Mouse (Mus musculus): ENCODE data around the gene Eif3a.

Gene Eif3a

DNA sequence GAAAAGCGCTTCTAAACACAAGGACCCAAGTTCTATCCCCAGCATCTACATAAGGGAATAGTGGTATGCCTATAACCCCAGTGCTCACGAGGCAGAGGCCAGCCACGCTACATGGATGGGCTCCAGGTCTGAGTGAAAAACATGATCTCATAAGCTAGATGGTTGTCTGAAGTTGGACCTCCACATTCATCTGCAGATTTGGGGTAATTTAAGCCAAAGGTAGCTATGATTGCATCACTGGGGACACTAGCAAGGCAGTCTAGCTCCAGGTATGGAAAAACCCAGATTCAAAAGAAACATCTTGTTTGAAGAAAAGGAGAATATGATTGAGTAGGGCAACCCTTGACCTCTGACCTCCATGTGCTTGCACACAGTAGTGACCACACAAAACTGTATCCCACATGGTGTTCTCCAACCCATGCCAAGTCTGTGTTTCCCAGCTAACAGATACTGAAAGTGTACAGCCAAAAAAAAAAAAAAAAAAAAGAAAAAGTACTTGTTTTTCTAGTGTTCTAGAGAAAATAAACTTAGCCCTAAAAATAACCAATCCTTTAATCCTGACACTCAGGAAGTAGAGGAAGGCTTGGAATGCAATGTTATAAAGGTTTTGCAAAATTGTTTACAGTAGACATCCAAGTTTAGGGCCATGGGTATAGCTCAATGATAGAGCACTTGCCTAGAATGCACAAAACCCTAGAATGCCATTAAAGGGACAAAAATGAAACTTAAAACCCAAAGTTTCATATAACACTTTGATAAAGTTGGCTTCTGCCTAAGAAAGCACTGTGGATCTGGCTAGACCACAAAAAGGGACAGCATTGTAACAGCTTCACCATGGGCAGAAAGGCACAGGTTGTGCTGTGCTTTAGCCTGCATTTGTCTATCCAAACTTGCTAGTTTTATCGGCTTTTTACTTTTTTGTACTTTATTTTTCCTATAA, 31.3 kb downstream of the Eif3a start:
- in situ Hi-C loops (cut with MboI, MseI): no loop called here

DNA sequence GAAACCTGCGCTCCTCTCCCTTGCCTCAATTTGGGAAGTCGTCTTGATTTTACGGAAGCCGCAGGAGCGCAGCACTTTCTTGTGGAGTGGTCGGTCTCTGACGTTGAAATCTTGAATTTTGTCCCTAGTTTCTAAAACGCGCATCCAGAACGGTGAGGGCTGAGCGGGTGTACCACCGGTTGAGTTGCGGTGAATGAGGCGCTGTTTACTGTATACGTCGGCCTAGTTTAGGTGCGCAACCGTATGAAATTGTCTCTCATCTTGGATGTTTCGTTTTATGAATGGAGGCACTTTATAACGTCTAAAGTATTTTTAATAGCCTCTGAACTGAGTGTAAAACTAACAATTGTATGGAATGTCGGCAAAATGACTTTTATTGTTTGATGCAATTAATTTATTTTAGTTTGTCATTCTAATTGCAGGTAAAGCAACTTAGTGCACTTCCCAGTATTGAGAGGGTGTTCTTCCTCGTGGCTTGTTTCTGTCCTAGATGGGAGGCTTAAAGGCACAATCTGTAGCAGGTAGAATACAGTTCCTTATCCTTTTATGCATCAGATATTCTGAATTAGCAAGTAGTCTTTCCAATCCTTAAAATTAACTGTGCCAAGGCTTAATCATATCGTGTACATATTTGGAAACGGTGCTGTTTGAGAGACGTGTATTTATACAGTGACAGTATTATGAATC, 33.2 kb downstream of the Eif3a start:
- in situ Hi-C loops (cut with MboI, MseI): no loop called here

DNA sequence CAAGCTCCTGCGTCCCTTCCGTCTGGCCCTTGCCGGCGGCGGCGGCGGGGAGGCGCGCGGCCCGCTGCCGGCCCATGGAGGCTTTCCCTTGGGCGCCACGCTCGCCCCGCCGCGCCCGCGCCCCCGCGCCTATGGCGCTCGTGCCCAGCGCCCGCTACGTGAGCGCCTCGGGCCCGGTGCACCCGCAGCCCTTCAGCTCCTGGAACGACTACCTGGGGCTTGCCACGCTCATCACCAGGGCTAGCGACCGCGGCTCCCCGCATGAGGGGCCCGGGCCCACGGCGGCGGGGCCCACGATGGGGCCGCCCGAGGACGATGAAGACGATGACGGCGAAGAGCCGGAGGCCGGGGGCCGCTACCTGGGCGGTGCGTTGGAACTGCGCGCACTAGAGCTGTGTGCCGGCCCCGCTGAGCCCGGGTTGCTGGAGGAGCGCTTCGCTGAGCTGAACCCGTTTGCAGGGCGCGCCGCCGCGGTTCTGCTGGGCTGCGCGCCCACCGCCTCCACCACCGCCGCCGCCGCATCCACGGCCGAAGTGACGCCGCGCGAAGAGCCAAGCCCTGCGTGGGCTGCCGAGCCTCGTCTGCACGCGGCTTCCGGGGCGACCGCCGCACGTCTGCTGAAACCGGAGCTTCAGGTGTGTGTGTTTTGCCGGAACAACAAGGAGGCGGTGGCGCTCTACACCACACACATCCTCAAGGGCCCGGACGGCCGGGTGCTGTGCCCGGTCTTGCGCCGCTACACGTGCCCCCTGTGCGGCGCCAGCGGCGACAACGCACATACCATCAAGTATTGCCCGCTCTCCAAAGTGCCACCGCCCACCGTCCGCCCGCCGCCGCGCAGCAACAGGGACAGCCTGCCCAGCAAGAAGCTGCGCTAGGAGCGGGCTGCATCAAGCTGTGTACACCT, 34.0 kb downstream of the Eif3a start:
- in situ Hi-C loops (cut with MboI, MseI): no loop called here

DNA sequence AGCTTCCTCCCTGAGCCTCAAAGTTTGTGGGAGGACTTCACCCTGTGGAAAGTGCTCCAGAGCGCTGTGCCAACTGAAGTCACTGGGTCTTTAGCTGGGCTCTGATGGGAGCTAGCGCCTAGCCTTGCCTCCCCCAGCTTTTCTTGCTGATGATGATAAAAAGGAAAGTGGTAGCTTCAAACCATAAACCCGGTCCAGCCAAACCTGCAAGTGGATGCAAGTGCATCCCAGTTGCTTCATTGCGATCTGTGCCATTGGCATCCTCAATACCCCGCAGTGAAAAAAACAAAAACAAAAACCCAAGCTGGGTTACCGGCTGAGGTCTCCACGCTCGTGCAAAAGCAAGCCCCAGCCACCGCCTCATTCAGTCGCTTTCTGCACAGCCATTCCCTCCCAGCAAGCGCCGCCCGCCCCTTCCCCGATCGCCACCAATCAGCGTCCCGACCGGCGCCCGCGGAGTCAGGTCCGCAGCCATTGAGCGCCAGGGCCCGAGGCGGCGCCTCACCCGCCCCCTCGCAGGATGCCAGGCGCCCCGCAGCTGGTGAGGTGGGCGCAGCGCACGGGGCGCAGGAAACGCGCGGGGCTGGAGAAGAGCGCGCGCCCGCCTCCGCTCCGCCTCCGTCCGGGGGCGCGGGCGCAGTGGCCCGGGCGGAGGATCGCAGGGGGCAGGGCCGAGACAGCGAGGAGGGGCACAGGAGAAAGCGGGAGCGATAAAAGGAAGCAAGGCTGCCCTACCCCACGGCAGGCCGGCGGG, 34.8 kb downstream of the Eif3a start, which contains the start of gene Nanos1:
Gene Nanos1 (plus strand): TSS at position 550 of the 754 bp plus-strand sequence.
- in situ Hi-C loops (cut with MboI, MseI): no loop called here

DNA sequence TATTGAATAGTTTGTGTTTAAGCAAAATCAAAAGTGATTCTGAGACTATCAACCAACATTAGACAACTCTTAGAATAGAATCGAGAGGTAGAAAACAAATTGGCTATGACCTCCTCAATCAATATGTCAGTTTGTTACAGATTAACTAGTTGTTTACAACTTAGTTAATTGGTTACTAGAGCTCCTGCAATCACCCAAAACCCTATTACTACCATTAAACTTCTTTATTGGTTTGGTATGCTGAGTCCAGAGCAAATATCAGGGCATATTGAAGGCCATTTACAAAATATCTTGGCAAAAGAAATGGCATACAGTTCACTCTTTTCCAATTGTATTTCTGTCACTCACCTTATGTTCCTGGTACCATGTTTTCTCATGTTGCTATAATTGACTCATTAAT, 42.7 kb downstream of the Eif3a start:
- in situ Hi-C loops (cut with MboI, MseI): no loop called here

DNA sequence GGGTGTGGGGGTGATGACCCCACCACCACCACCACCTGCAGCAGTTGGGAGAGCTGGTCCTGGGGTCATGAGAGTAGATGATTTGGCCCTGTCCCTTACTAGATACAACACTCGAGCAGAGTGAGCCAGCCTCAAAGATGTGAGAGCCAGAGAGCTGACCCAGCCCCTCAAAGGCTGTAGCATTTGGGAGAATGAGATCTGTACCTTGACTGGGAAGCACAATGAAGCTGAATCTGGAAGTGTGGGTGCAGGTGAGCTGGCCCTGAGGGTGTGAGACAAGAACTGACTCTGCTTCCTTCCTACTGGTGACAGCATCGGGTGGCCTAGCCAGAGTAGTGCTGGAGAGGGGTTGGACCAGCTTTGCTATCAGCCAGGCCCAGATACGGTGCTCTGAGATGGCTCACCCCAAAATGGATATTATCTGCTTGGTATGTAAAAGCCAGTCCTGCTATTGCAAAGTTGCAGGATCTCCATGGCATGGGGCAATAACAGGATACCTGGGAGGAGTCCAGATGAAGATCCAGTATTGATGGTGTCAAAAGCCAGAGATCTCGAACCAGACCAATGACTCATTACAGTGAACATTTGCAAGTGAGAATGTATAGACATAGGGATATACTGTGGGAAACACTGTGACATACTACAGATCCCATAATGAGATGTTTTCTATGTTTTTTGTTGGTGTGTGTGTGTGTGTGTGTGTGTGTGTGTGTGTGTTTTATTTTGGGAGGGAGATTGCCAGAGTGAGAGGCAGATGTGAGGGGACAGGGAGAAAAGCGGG, 46.5 kb downstream of the Eif3a start:
- in situ Hi-C loops (cut with MboI, MseI): no loop called here

DNA sequence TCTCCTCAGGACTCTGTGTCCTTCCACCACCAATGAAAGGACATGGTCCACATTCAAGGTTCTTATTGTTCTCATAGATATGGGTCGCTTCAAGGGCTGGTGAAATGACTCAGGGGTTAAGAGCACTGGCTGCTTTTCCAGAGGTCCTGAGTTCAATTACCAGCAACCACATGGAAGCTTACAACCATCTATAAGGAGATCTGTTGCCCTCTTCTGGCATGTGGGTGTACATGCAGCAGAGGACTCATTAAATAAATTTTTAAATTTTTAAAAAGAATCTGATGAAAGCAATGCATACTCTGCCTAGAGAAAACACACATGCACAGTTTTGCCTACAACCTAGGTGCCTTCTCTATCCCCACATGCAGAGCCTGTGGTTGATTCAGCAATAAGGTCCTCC, 49.9 kb downstream of the Eif3a start:
- in situ Hi-C loops (cut with MboI, MseI): no loop called here

DNA sequence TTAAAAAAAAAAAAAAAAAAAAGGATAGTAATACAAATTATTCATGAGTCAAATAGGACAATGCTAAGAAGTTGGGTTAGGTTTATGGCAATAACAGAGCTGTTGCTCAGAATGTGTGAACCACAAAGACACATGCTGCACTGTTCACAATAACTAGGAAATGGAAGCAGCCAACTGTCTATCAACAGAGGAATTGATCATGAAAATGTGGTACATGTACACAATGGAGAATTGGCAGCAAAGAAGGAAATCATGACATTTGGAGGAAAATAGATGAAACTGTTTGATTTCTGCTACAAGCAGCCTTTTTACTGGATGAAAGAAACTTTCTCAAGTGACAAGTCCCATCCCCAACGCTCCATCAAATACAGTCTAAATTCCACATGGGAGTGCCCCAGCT, 58.5 kb downstream of the Eif3a start:
- in situ Hi-C loops (cut with MboI, MseI): no loop called here

DNA sequence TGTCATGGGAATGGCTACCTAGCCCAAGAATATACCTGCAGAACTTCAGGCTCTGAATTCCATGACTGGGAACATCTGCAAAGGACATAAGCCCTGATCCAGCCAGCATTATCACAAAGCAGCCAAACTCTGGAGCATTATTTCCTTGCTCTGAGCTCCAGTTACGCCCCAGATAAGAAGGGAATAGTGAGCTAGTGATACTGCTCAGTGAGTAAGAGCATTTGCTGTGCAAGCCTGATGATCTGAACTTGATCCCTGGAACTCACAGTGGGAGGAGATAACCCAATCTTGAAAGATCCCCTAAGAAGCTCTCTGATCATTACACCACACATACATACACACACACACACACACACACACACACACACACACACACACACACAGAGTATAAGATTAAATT, 59.2 kb downstream of the Eif3a start:
- in situ Hi-C loops (cut with MboI, MseI): no loop called here

DNA sequence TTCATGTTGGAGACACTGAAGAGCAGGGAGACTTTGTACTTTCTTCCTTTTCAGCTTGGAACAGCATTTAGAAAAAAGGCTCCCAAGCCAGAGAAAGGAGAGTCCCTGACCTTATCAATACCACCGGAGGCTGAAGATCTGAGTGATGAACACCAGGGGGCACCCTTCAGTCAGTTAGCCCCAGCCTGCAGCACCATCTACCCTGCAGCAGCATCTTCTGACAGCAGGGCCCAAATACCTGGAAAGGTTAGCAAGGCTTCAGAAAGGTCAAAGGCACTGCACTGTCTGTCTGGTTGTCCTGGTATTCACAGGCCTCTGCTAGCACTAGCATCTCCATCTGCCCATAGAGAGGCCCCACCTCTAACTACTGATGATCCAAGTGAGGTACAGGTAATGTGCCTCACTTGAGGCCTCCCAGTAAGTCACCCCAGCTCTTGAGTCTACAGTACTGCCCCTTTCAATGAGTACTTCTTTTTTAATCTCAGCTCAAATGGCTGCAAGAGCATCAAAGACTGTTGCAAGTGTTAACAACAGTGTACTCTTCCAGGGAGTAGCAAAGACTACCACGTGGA, 60.1 kb downstream of the Eif3a start:
- in situ Hi-C loops (cut with MboI, MseI): no loop called here

DNA sequence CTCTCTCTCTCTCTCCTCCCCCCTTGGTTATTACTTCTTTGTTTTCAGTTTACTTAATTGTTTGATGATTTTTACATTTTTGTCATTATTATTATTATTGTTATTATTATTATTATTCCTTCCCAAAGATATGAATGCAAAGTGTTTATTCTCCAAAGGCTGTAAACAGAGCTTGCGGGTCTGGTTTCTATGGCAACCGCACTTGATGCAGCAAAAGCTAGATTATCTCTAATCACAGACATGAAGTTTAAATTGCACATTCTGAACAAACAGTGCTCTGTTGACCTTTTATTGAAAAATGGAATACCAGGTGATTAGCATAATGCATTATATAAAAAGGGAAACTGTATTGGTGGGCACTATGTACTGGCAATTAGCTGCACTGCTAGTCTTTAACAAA, 74.1 kb downstream of the Eif3a start:
- in situ Hi-C loops (cut with MboI, MseI): no loop called here

DNA sequence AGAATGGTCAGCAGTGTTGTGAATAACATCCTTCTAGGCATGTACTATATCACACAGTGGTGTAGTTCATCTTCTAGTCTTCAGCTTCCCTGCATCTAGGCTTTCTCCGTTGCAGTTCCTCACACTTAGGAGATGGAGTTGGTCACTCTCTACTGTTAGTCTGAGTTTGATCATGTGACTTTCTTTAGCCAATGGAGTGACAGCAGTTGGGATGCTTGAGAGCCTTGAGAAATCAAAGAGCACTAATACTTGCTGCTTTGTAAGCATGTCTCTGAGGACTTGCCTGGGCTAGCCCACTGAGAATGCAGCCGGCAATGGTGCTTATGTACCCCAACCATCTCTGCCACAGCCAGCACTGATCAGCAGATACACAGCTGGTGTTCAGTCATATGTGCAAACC, 77.9 kb downstream of the Eif3a start:
- in situ Hi-C loops (cut with MboI, MseI): no loop called here
